Mouse (Mus musculus): ENCODE data around the gene Isca2. TPM values are rescaled to one million over a fixed set of nuclear protein-coding genes. Genes with fewer than 3 reads are reported as not detected.

Gene Isca2
- polyA plus RNA-seq, 2 experiments = 54.1 to 93.0 TPM

DNA sequence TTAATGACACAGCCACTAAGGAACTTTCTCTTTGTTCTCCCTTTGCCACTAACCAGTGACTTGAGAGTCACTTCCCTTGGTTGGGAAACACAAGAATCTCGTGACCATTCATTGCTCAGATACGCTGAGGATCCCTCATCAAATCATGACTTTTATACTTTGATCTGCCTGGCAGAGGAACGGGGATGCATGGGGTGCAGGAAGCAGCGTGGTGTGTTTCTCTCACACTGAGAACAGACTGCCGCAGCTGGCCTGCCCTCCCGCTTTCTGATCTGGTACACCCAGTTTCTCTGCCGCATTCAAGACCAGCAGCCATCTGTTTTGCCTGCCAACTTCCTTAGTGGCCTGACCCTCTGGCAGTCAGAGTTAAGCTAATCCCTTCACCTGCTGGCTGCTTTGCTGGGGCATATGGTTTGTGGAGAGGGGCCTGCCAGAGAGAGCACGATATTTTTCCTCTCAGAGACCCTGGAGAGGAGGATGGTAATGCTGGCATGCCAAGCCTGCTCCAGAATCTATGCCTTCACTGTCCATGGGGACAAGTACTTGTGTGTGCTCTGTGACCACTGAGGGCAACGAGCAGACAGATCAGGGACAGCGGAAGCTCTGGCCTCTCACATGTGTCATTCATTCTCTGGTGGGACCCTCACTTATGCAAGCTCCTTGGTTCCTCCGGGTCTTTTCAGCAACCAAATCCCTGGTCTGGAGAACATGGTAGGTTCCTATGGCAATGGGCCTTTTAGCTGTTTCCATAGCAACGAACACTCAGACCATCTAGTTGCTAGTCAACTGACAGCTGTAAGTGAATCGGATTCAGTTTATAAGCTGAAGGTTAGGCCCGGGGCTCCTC is 20.7 kb upstream of the Isca2 start:
- Histone ChIP-seq H3K27me3 (ENCODE audit: control insufficient read depth, insufficient read depth, low read length) (no peaks in the 10 kb centered on the region), H3K27ac (no peak overlapping the region), H3K4me2 (ENCODE audit: low read depth) (no peak overlapping the region), H3K4me3 (ENCODE audit: insufficient read depth in 1 of 2, low read depth in 2 of 2, low read length in 2 of 2) (no peak overlapping the region), H3K4me1 (replicated peaks; ENCODE audit: control insufficient read depth in 2 of 2, insufficient read depth in 2 of 2, low read length in 1 of 2) (no peaks in the 10 kb centered on the region), H3K9ac (replicated peaks) (no peak overlapping the region), H3K36me3 (replicated peaks; ENCODE audit: control insufficient read depth, insufficient read depth, low read depth) (peaks cover 2% of the 10 kb centered on the region), H3K9me3 (ENCODE audit: control insufficient read depth, low read length) (no peaks in the 10 kb centered on the region)
- ATAC-seq (ENCODE audit: insufficient read depth) = no peak
- DNase-seq (ENCODE audit: low read depth in 3 of 3, low spot score in 3 of 3) = peak in 1 of 3 experiments; percentile 23
- TF ChIP-seq EP300 (IDR thresholded peaks at IDR 0.05; ENCODE audit: low read depth) = no peak
- no peak for TF ChIP-seq CTCF (IDR thresholded peaks at IDR 0.05; ENCODE audit: low read depth)
- 44% methylated on average over 14 of the region's 14 CpGs for WGBS (ENCODE audit: insufficient replicate concordance)

DNA sequence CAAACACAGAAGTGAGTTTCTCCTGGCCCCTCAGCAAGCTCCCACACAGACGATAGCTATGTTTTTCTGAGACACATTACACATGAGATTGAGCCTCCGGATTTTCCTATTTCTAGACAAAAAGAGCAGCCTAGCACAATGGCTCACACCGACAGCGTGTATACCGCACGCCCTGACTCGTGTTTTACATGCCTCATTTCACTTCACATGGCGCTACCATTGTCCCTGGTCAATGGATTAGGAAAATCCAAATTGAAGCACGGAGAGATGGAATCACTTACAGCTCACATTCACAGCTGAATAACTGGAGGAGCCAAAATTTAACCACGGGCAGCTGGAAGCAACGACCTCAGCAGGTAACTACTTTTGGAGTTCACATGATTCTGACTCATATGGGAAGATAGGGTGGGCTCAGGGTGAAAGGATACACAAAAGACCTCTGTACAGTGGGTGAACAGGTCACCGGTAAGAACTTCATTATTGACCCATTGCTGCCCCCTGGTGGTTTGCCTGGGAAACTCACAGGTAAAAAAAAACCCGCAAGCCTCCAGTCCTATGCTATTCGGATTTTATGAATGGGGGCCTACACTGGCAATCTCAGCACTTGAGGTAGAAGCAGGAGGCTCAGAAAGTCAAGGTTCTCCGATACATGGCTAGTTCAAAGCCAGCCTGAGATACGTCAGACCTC is 17.9 kb upstream of the Isca2 start:
- H3K9me3 ChIP-seq (ENCODE audit: control insufficient read depth, low read length) = no peaks in the 10 kb centered on the region
- peaks cover 5% of the 10 kb centered on the region for H3K36me3 ChIP-seq (replicated peaks; ENCODE audit: control insufficient read depth, insufficient read depth, low read depth)
- 56% methylated on average over 16 of the region's 16 CpGs for WGBS (ENCODE audit: insufficient replicate concordance)
- H3K4me2 ChIP-seq (ENCODE audit: low read depth) = no peak overlapping the region
- TF ChIP-seq CTCF (IDR thresholded peaks at IDR 0.05; ENCODE audit: low read depth) (peak; percentile 80), EP300 (IDR thresholded peaks at IDR 0.05; ENCODE audit: low read depth) (no peak)
- H3K27me3 ChIP-seq (ENCODE audit: control insufficient read depth, insufficient read depth, low read length) = no peaks in the 10 kb centered on the region
- H3K4me3 ChIP-seq (ENCODE audit: insufficient read depth in 1 of 2, low read depth in 2 of 2, low read length in 2 of 2) = no peak overlapping the region
- no peak overlapping the region for H3K9ac ChIP-seq (replicated peaks)
- DNase-seq (ENCODE audit: low read depth in 3 of 3, low spot score in 3 of 3) (peak; percentile 24 to 30 (median 30)), ATAC-seq (ENCODE audit: insufficient read depth) (no peak)
- no peak overlapping the region for H3K27ac ChIP-seq
- no peaks in the 10 kb centered on the region for H3K4me1 ChIP-seq (replicated peaks; ENCODE audit: control insufficient read depth in 2 of 2, insufficient read depth in 2 of 2, low read length in 1 of 2)

DNA sequence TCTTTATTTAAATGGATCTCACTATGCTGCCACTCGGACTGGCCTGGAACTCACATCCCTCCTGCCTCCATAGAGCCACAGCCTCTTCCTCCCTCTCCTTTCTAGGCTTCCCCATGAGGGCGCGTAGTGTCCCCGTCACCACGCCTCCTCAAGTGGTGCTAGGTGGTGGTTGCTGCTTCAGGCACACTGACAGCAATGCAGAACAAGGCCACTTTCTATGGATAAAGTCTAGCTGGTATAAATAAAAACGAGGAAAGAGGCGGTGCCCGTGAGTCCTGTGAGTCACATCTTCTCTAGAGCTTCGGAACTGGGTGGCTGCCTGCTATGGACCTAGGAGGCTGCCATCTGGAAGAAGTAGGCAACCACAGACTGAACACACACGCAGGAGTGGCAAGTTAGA is 17.0 kb upstream of the Isca2 start:
- TF ChIP-seq CTCF (IDR thresholded peaks at IDR 0.05; ENCODE audit: low read depth) = no peak
- no peak for TF ChIP-seq EP300 (IDR thresholded peaks at IDR 0.05; ENCODE audit: low read depth)
- H3K36me3 ChIP-seq (replicated peaks; ENCODE audit: control insufficient read depth, insufficient read depth, low read depth) = peaks cover 6% of the 10 kb centered on the region
- 86% methylated on average over 10 of the region's 10 CpGs for WGBS (ENCODE audit: insufficient replicate concordance)
- no peak overlapping the region for H3K27ac ChIP-seq
- H3K9me3 ChIP-seq (ENCODE audit: control insufficient read depth, low read length) = no peaks in the 10 kb centered on the region
- H3K9ac ChIP-seq (replicated peaks) = no peak overlapping the region
- H3K4me1 ChIP-seq (replicated peaks; ENCODE audit: control insufficient read depth in 2 of 2, insufficient read depth in 2 of 2, low read length in 1 of 2) = no peaks in the 10 kb centered on the region
- no peak overlapping the region for H3K4me3 ChIP-seq (ENCODE audit: insufficient read depth in 1 of 2, low read depth in 2 of 2, low read length in 2 of 2)
- DNase-seq (ENCODE audit: low read depth in 3 of 3, low spot score in 3 of 3) (no peak), ATAC-seq (ENCODE audit: insufficient read depth) (no peak)
- H3K27me3 ChIP-seq (ENCODE audit: control insufficient read depth, insufficient read depth, low read length) = no peaks in the 10 kb centered on the region
- H3K4me2 ChIP-seq (ENCODE audit: low read depth) = no peak overlapping the region

GRCm38 (mm10) chr12:84759063-84759462 is 14.0 kb upstream of the Isca2 start:
- Histone ChIP-seq H3K36me3 (replicated peaks; ENCODE audit: control insufficient read depth, insufficient read depth, low read depth) (peaks cover 6% of the 10 kb centered on the region), H3K4me3 (ENCODE audit: insufficient read depth in 1 of 2, low read depth in 2 of 2, low read length in 2 of 2) (no peak overlapping the region), H3K9ac (replicated peaks) (no peak overlapping the region), H3K9me3 (ENCODE audit: control insufficient read depth, low read length) (no peaks in the 10 kb centered on the region), H3K4me1 (replicated peaks; ENCODE audit: control insufficient read depth in 2 of 2, insufficient read depth in 2 of 2, low read length in 1 of 2) (0 out of 4 replicates have a peak, but pooled peaks cover 0 to 1% of the 10 kb centered on the region in 2 experiments), H3K27me3 (ENCODE audit: control insufficient read depth, insufficient read depth, low read length) (no peaks in the 10 kb centered on the region), H3K4me2 (ENCODE audit: low read depth) (no peak overlapping the region), H3K27ac (no peak overlapping the region)
- WGBS (ENCODE audit: insufficient replicate concordance) = 54% methylated on average over 2 of the region's 2 CpGs
- peak in 1 of 3 experiments; percentile 33 for DNase-seq (ENCODE audit: low read depth in 3 of 3, low spot score in 3 of 3)
- peak; percentile 65 for TF ChIP-seq CTCF (IDR thresholded peaks at IDR 0.05; ENCODE audit: low read depth)
- TF ChIP-seq EP300 (IDR thresholded peaks at IDR 0.05; ENCODE audit: low read depth) = no peak
- ATAC-seq (ENCODE audit: insufficient read depth) = no peak

DNA sequence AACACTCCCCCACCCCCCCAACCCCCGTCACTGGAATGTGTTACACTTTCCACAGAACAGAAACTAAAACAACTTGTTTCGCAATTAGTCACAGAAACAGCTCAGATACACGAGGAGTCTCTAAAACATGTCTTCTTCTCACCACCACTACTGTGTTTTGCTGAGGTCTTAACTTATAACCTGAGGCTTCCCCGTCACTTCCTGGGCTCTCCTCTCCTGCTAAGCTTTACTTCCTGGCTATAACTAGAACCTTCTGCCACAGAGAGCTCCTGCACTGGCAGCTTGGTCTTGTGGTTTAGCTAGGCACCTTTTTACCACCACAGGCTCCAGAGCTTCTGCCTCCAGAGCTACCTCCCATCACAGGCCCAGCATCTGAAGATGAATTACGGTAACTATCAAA is 10.5 kb upstream of the Isca2 start:
- no peak overlapping the region for H3K27ac ChIP-seq
- ATAC-seq (ENCODE audit: insufficient read depth) (no peak), DNase-seq (ENCODE audit: low read depth in 3 of 3, low spot score in 3 of 3) (no peak)
- no peak overlapping the region for H3K9ac ChIP-seq (replicated peaks)
- no peaks in the 10 kb centered on the region for H3K9me3 ChIP-seq (ENCODE audit: control insufficient read depth, low read length)
- H3K4me2 ChIP-seq (ENCODE audit: low read depth) = no peak overlapping the region
- no peak overlapping the region for H3K4me3 ChIP-seq (ENCODE audit: insufficient read depth in 1 of 2, low read depth in 2 of 2, low read length in 2 of 2)
- H3K36me3 ChIP-seq (replicated peaks; ENCODE audit: control insufficient read depth, insufficient read depth, low read depth) = peaks cover 6% of the 10 kb centered on the region; the same call in 1 of the 2 replicates
- no peaks in the 10 kb centered on the region for H3K27me3 ChIP-seq (ENCODE audit: control insufficient read depth, insufficient read depth, low read length)
- 0 out of 4 replicates have a peak, but pooled peaks cover 0 to 1% of the 10 kb centered on the region in 2 experiments for H3K4me1 ChIP-seq (replicated peaks; ENCODE audit: control insufficient read depth in 2 of 2, insufficient read depth in 2 of 2, low read length in 1 of 2)
- WGBS (ENCODE audit: insufficient replicate concordance) = 64% methylated on average over 5 of the region's 5 CpGs
- TF ChIP-seq CTCF (IDR thresholded peaks at IDR 0.05; ENCODE audit: low read depth) = no peak
- no peak for TF ChIP-seq EP300 (IDR thresholded peaks at IDR 0.05; ENCODE audit: low read depth)

All from liver, embryonic 14.5 days (tissue).